Mouse (Mus musculus) C2C12 (cell line): ENCODE data around the gene Cited4. TPM values are rescaled to one million over a fixed set of nuclear protein-coding genes. Genes with fewer than 3 reads are reported as not detected.

Experiments
- H3K27me3 ChIP-seq: one replicate; pipeline ENCODE4 v1.6.1; 2011; ENCODE audit not compliant: control insufficient read depth, insufficient read depth, insufficient read length
- H3K36me3 ChIP-seq: one replicate; pipeline ENCODE4 v1.6.1; 2011; ENCODE audit not compliant: control insufficient read depth, insufficient read depth
- H3K4me3 ChIP-seq: one replicate; pipeline ENCODE4 v1.5.1; 2011; ENCODE audit warnings: mild to moderate bottlenecking, control low read depth; ENCODE audit not compliant: poor library complexity, insufficient read depth, severe bottlenecking
- H3K79me2 ChIP-seq: one replicate; pipeline ENCODE4 v1.6.1; 2011; ENCODE audit not compliant: control insufficient read depth, insufficient read depth
- H3K79me3 ChIP-seq: one replicate; pipeline ENCODE4 v1.6.1; 2011; ENCODE audit warnings: low read depth, control low read depth
- H3ac ChIP-seq: one replicate; pipeline ENCODE3; 2011; ENCODE audit warnings: low read depth; ENCODE audit not compliant: control insufficient read depth, insufficient read length
- CEBPB ChIP-seq: IDR thresholded peaks from one replicate; pipeline ENCODE4 v1.6.1; 2011; ENCODE audit warnings: low read depth, mild to moderate bottlenecking, control low read depth, moderate library complexity
- CTCF ChIP-seq: IDR thresholded peaks from one replicate; pipeline ENCODE4 v1.5.1; 2011; ENCODE audit not compliant: control insufficient read depth, insufficient read depth, insufficient read length
- FOSL1 ChIP-seq: IDR thresholded peaks from one replicate; pipeline ENCODE4 v1.8.0; 2011; ENCODE audit warnings: mild to moderate bottlenecking, low read length; ENCODE audit not compliant: poor library complexity, insufficient read depth, severe bottlenecking
- MAX ChIP-seq: IDR thresholded peaks from one replicate; pipeline ENCODE4 v1.6.1; 2011; ENCODE audit warnings: mild to moderate bottlenecking, control low read depth
- MYOD1 ChIP-seq: IDR thresholded peaks from one replicate; pipeline ENCODE4 v1.6.1; 2011; ENCODE audit warnings: low read depth; ENCODE audit not compliant: control insufficient read depth, insufficient read length
- MYOG ChIP-seq: IDR thresholded peaks from one replicate; pipeline ENCODE4 v1.6.1; 2011; ENCODE audit not compliant: control insufficient read depth, insufficient read length; ENCODE audit errors: extremely low read depth
- USF1 ChIP-seq: IDR thresholded peaks from one replicate; pipeline ENCODE4 v1.6.1; 2011; ENCODE audit warnings: low read depth, mild to moderate bottlenecking, control low read depth, moderate library complexity
- polyA plus RNA-seq: library from polyadenylated mRNA; unstranded; fragments of >200 nt; fragmentation: generic; extraction: Trizol; gene quantifications from one replicate; pipeline ENCODE4 v1.2.1, GENCODE M21; 2012; ENCODE audit warnings: missing spikeins

Cited4 gene
- polyA plus RNA-seq, 1 experiment: not detected

DNA sequence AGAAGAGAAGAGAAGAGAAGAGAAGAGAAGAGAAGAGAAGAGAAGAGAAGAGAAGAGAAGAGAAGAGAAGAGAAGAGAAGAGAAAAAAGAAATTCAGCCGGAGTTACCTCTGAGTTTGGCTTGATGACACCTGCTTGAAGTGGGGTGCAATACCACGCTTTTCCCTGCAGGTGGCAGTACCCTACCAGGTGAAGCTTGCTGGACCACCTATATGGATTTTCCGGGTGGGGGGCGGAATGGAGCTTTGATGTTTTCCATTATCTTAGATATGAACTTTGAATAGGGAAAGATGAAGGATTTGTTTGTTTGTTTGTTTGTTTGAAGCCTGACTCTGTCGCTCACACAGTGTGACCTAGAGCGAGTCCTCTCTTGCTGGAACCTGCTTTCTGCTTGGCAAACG, 14.6 kb downstream of the Cited4 start:
- Histone ChIP-seq H3K79me3 (no peaks in the 10 kb centered on the region), H3K36me3 (no peaks in the 10 kb centered on the region), H3ac (no peak overlapping the region), H3K4me3 (no peak overlapping the region), H3K79me2 (no peaks in the 10 kb centered on the region), H3K27me3 (no peaks in the 10 kb centered on the region)
- TF ChIP-seq CEBPB (no peak), CTCF (peak; percentile 52), USF1 (no peak)

DNA sequence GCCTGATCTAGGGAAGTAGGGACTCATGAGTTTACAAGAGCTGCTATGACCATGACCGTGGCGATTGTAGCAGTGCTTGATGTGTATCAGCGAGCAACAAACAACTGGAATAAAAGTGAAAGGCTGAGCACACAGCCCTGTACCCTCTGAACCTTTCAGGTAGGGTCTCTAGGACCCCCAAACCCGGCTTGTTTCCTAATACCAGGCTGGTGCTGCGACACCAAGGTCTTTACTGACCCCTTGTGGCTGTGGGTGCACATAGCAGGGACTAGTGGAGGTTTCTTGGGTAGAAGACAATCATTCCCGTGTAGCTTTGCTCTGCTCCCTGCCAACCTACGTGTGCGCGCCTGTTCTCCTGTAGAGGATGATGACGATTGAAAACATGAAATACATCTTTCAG, 15.8 kb downstream of the Cited4 start:
- H3K79me2 ChIP-seq: no peaks in the 10 kb centered on the region
- no peaks in the 10 kb centered on the region for H3K27me3 ChIP-seq
- no peaks in the 10 kb centered on the region for H3K36me3 ChIP-seq
- H3ac ChIP-seq: no peak overlapping the region
- H3K4me3 ChIP-seq: no peak overlapping the region
- no peaks in the 10 kb centered on the region for H3K79me3 ChIP-seq
- TF ChIP-seq CTCF (peak; percentile 46), MYOG (no peak), FOSL1 (no peak), MAX (no peak), MYOD1 (no peak), CEBPB (no peak), USF1 (no peak)

DNA sequence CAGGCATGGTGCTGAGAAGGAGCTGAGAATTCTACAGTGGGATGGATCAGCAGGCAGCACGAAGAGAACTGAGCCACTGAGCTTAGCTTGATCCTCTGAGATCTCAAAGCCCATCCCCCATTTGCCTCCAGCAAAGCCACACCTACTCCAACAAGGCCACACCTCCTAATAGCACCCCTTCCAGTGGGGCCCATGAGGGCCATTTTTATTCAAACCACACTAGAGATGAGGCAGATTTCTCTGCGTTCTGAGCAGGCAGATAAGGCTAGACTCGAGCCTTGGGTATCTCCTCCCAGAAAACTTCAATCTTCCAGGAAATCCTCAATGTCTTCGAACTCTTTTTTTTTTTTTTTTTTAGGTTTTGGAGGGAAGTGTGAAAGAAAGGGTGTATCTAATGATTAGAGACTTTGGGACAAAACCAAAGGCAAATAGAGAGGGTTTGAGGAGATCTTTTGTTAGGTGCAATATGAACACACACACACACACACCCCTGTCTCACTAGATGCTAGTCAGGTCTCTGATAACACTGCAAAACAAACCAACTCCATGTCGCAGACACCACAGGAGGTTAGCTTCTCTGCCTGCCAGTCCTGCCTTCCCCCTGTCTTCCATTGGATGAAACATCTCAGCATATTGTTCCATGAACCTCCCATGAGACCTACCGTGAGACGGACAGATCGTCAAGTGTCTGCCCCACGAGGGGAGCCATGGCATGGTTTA, 17.1 kb downstream of the Cited4 start:
- Histone ChIP-seq H3K79me3 (no peaks in the 10 kb centered on the region), H3K4me3 (no peak overlapping the region), H3ac (no peak overlapping the region), H3K36me3 (no peaks in the 10 kb centered on the region), H3K27me3 (no peaks in the 10 kb centered on the region), H3K79me2 (no peaks in the 10 kb centered on the region)
- TF ChIP-seq MYOG: no peak
- no peak for TF ChIP-seq USF1
- no peak for TF ChIP-seq MAX

DNA sequence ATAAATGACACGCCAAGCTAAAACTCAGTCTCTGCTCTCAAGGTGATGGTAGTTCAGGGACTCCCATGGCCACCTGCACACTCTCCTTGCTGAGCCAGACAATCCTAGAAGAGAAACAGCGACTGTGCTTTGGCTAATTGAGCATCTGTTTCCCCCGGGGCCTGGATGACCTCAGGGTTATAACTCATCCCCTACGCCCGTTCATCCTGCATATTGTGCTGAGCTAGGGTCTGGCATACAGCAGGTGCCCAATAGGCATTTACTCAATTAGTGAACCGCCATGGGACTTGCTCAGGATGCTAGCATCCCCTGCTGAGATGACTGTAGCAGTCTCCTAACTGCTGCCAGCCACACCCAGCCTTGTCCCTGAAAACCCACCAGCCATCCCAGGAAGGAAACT, 20.9 kb downstream of the Cited4 start:
- Histone ChIP-seq H3K27me3 (no peaks in the 10 kb centered on the region), H3K79me2 (no peaks in the 10 kb centered on the region), H3ac (no peak overlapping the region), H3K4me3 (no peak overlapping the region), H3K79me3 (no peaks in the 10 kb centered on the region), H3K36me3 (no peaks in the 10 kb centered on the region)
- no peak for TF ChIP-seq MAX
- TF ChIP-seq MYOD1: no peak
- no peak for TF ChIP-seq FOSL1
- TF ChIP-seq CTCF: no peak

DNA sequence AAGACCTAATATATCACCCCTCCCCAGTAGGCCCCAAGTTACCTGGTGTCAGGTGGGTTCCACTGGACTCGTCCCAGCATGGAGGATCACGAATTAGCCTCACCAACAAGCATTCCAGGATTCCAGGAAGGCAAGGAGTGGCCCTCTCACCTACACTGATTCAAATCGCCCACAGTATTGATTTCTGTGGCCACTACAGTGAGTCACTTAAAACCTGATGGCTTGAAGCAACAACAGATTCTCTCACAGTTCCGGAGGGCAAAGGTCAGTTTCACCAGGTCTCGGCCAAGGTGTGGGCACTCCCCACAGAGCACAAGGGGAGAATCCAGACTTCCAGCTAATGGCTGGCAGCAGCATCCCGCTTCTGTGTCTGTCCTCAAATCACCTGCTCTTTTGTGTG, 22.9 kb downstream of the Cited4 start:
- H3K36me3 ChIP-seq: no peaks in the 10 kb centered on the region
- no peaks in the 10 kb centered on the region for H3K79me2 ChIP-seq
- no peaks in the 10 kb centered on the region for H3K79me3 ChIP-seq
- peaks cover 4% of the 10 kb centered on the region for H3K27me3 ChIP-seq
- H3K4me3 ChIP-seq: no peak overlapping the region
- H3ac ChIP-seq: no peak overlapping the region
- TF ChIP-seq MYOD1 (no peak), FOSL1 (no peak), MAX (no peak), MYOG (no peak), CEBPB (no peak), USF1 (no peak), CTCF (no peak)

DNA sequence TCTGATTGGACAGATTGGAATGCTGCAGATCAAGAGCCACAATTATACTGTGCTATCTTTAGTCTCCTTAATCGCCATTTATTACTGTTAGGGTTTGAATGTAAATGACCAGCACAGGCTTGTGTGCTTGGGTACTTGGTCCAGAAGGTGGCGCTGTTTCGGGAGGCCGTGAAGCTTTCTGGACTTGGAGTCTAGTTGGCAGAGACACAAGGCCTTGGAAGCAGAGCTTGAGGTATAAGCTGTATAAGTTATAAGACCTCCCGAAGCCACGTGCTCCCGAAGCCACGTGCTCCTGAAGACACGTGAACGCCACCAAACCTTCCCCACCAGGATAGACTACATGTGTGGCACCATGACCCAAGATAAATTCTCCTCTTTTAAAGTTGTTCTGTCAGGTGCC, 26.3 kb downstream of the Cited4 start:
- Histone ChIP-seq H3ac (no peak overlapping the region), H3K4me3 (no peak overlapping the region), H3K27me3 (peaks cover 4% of the 10 kb centered on the region), H3K79me3 (no peaks in the 10 kb centered on the region), H3K36me3 (no peaks in the 10 kb centered on the region), H3K79me2 (no peaks in the 10 kb centered on the region)
- TF ChIP-seq MAX: no peak
- peak; percentile 25 for TF ChIP-seq CTCF
